Mouse (Mus musculus): Measurements from ENCODE around the gene Clcnkb. TPM values are rescaled to one million over a fixed set of nuclear protein-coding genes. Genes with fewer than 3 reads are reported as not detected.

Gene Clcnkb
- polyA plus RNA-seq, 1 experiment from 2014 or later = not detected

DNA sequence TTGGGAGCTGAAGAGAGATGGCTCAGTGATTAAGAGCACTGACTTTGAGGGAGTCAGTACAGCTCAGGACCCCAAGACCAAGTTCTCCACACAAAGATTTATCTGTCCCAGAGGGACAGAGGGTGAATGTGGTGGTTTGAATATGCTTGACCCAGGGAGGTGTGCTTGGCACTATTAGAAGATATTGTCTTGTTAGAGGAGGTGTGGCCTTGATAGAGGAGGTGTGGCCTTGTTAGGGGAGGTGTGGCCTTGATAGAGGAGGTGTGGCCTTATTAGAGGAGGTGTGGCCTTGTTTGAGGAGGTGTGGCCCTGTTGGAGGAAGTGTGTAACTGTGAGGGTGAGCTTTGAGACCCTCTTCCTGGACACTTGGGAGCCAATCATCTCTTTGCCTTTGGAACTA lies 58.0 kb downstream of the Clcnkb start:
- H3K4me3 ChIP-seq (ENCODE audit: low read depth, low read length) = no peak overlapping the region
- H3K4me2 ChIP-seq (replicated peaks; ENCODE audit: low read depth) = no peak overlapping the region
- no peak for TF ChIP-seq CTCF (IDR thresholded peaks at IDR 0.05; ENCODE audit: low read depth)
- no peaks in the 10 kb centered on the region for H3K27me3 ChIP-seq (replicated peaks; ENCODE audit: control insufficient read depth, insufficient read depth, low read length)
- no peaks in the 10 kb centered on the region for H3K36me3 ChIP-seq (ENCODE audit: control insufficient read depth, insufficient read depth)
- H3K27ac ChIP-seq (ENCODE audit: low read depth, low read length) = no peak overlapping the region
- 0 out of 2 replicates have a peak, but pooled peaks cover 8% of the 10 kb centered on the region for H3K4me1 ChIP-seq (replicated peaks; ENCODE audit: control insufficient read depth, insufficient read depth, low read length)
- H3K9ac ChIP-seq (ENCODE audit: low read depth, low read length) = no peak overlapping the region
- no peaks in the 10 kb centered on the region for H3K9me3 ChIP-seq (ENCODE audit: control insufficient read depth)
- no peak for ATAC-seq

Other genes starting within 250 kb of the Clcnkb start
- gene Rsg1, start 202.1 kb downstream of the Clcnkb start, polyA plus RNA-seq (2015; fragmentation: Nextera tagmentation; extraction: Ambion mirVana) = 0.97 and 0.98 TPM in 2 replicates
- 4.5 and 6.3 TPM in 2 replicates for gene Arhgef19, start 176.5 kb downstream of the Clcnkb start, polyA plus RNA-seq (2015; fragmentation: Nextera tagmentation; extraction: Ambion mirVana)
- 5.6 and 6.6 TPM in 2 replicates for gene Epha2, start 114.8 kb downstream of the Clcnkb start, polyA plus RNA-seq (2015; fragmentation: Nextera tagmentation; extraction: Ambion mirVana)
- 1.4 and 2.4 TPM in 2 replicates for gene Fam131c, start 47.8 kb downstream of the Clcnkb start, polyA plus RNA-seq (2015; fragmentation: Nextera tagmentation; extraction: Ambion mirVana)
- 0.14 TPM in 1 of 2 replicates, not detected in the other for gene Clcnka, start 17.3 kb downstream of the Clcnkb start, polyA plus RNA-seq (2015; fragmentation: Nextera tagmentation; extraction: Ambion mirVana)
- 4.7 and 8.0 TPM in 2 replicates for gene Hspb7, start 4.8 kb upstream of the Clcnkb start, polyA plus RNA-seq (2015; fragmentation: Nextera tagmentation; extraction: Ambion mirVana)
- not detected in 2 replicates for gene Srarp, start 20.1 kb upstream of the Clcnkb start, polyA plus RNA-seq (2015; fragmentation: Nextera tagmentation; extraction: Ambion mirVana)
- gene Zbtb17, start 28.6 kb upstream of the Clcnkb start, polyA plus RNA-seq (2015; fragmentation: Nextera tagmentation; extraction: Ambion mirVana) = 9.7 and 9.8 TPM in 2 replicates
- gene Spen, start 122.6 kb upstream of the Clcnkb start, polyA plus RNA-seq (2015; fragmentation: Nextera tagmentation; extraction: Ambion mirVana) = 3.2 and 4.0 TPM in 2 replicates
- 52.8 and 59.2 TPM in 2 replicates for gene Fblim1, start 190.1 kb upstream of the Clcnkb start, polyA plus RNA-seq (2015; fragmentation: Nextera tagmentation; extraction: Ambion mirVana)
- 42.0 and 45.7 TPM in 2 replicates for gene Tmem82, start 202.6 kb upstream of the Clcnkb start, polyA plus RNA-seq (2015; fragmentation: Nextera tagmentation; extraction: Ambion mirVana)
- 23.8 and 25.7 TPM in 2 replicates for gene Slc25a34, start 207.8 kb upstream of the Clcnkb start, polyA plus RNA-seq (2015; fragmentation: Nextera tagmentation; extraction: Ambion mirVana)
- 3.1 and 6.0 TPM in 2 replicates for gene Plekhm2, start 248.9 kb upstream of the Clcnkb start, polyA plus RNA-seq (2015; fragmentation: Nextera tagmentation; extraction: Ambion mirVana)

All from intestine, postnatal 0 days (tissue).